Mouse (Mus musculus): ENCODE measurements at regions not wholly inside any gene's neighbourhood (a gene's known extent, or its start where the extent isn't known, plus 50 kb on each side); places are given as distances from the start of the nearest gene placed in this dataset.

GRCm38 (mm10) chr1:99714912-99715311 is 57.7 kb upstream of the Cntnap5b start:
- 82% methylated on average over 2 of the region's 2 CpGs for WGBS
- no peaks in the 10 kb centered on the region for H3K4me1 ChIP-seq (ENCODE audit: insufficient read depth)
- H3K4me3 ChIP-seq (ENCODE audit: low read depth, low read length), result no peak overlapping the region
- no peaks in the 10 kb centered on the region for H3K36me3 ChIP-seq (ENCODE audit: insufficient read depth)
- no peak overlapping the region for H3K4me2 ChIP-seq
- H3K9ac ChIP-seq, result no peak overlapping the region
- DNase-seq (peak; percentile 34), ATAC-seq (ENCODE audit: insufficient read depth) (no peak)
- H3K27me3 ChIP-seq (ENCODE audit: insufficient read depth, low read length), result no peaks in the 10 kb centered on the region
- no peak overlapping the region for H3K27ac ChIP-seq (ENCODE audit: low read depth)
- H3K9me3 ChIP-seq (ENCODE audit: low read depth, low read length), result no peaks in the 10 kb centered on the region
- no peak for TF ChIP-seq CTCF (IDR thresholded peaks at IDR 0.05; ENCODE audit: low read depth)

GRCm38 (mm10) chr1:99716266-99716665 is 56.3 kb upstream of the Cntnap5b start:
- no peaks in the 10 kb centered on the region for H3K27me3 ChIP-seq (ENCODE audit: insufficient read depth, low read length)
- no peaks in the 10 kb centered on the region for H3K4me1 ChIP-seq (ENCODE audit: insufficient read depth)
- no peaks in the 10 kb centered on the region for H3K9me3 ChIP-seq (ENCODE audit: low read depth, low read length)
- H3K4me2 ChIP-seq, result no peak overlapping the region
- DNase-seq (peak; percentile 28), ATAC-seq (ENCODE audit: insufficient read depth) (peak; percentile 78; the same call in 1 of the 2 replicates)
- no peak overlapping the region for H3K9ac ChIP-seq
- H3K4me3 ChIP-seq (ENCODE audit: low read depth, low read length), result no peak overlapping the region
- no peaks in the 10 kb centered on the region for H3K36me3 ChIP-seq (ENCODE audit: insufficient read depth)
- no peak overlapping the region for H3K27ac ChIP-seq (ENCODE audit: low read depth)
- TF ChIP-seq CTCF (IDR thresholded peaks at IDR 0.05; ENCODE audit: low read depth), result no peak
